Mouse (Mus musculus) G1E-ER4 (cell line): Measurements from ENCODE around the gene Cdca7l. TPM values are rescaled to one million over a fixed set of nuclear protein-coding genes. Genes with fewer than 3 reads are reported as not detected.

Experiments used
- GATA1 ChIP-seq: IDR thresholded peaks from one replicate; pipeline ENCODE4 v1.8.0; 2012; ENCODE audit warnings: low read length, inconsistent platforms
- polyA plus RNA-seq: library from polyadenylated mRNA; stranded (reverse); fragments of >175 nt; gene quantifications from 2 replicates; pipeline ENCODE4 v1.2.3, GENCODE M21; 2012

The Cdca7l gene
- polyA plus RNA-seq, 1 experiment = 5.9 TPM

DNA sequence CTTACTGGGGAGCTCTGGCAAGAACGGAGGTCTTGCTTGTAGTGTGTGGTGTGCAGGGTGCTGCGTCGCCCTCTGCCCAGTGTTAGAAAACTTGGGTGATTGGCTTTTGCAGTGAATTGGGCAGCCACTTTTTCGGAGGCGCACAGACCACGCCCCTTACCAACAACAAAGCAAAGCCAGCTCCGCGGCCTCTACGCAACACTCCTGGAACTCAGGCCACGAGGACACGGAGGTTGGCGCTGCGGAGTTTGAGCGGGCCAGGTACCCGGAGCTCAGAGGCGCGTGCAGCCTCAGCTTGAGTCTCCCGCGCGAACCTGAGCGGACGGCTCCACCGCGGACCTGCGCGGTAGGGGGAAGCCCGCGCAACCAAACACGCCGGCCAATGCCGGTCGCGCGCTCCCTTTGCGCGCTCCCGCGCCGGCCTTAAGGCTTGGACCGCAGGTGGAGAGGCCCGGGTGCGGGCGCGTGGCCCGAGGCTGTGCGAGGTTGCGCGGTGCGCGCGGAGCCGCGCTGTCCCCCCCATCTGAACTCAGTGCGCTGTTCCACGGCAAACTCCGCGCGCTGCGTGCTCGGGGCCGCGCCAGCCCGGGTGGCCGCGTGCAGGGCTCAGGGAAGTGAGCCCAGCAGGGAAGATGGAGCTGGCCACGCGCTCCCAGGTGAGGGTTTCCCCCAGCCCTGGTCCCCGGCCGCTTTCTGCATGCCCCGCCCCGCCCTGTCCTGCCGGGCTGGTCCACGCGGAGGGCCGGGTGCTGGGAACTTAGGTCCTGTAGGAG, 39.4 kb downstream of the Cdca7l start:
- TF ChIP-seq GATA1 = no peak

DNA sequence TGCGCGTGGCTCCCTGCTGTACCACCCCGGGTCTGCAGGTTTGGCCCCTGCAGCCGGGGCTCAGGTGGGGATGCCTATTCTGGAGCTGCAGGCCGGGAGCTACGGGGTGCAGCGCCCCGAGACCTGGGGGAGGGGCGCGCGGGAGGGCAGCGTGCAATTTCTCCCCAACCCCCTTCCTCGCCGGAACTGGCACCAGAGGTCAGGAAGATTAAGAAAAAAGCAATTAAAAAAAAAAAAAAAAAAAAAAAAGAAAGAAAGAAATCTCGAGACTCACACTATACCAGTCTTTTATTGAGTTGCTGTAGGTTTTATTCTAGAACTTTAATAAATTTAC, 40.0 kb downstream of the Cdca7l start:
- no peak for TF ChIP-seq GATA1

DNA sequence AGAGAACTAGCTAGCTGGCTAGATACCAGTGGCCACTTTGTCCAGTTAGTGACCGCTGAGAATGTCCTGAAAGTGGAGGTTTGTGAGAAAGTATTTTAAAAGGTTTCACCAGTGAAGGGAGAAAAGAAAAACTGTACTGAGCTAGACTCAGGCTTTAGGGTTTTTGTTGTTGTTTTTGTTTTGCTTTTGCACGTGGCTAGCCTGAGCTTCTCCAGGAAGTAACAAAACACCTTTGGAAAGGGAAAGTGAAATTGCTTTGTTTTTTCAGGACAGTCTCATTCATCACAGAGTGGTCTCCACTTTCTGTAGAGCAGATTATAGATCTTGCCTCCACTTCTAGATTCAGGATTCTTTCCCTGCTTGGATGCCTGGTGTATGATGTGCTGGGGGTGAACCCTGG, 40.8 kb downstream of the Cdca7l start:
- TF ChIP-seq GATA1 = no peak

DNA sequence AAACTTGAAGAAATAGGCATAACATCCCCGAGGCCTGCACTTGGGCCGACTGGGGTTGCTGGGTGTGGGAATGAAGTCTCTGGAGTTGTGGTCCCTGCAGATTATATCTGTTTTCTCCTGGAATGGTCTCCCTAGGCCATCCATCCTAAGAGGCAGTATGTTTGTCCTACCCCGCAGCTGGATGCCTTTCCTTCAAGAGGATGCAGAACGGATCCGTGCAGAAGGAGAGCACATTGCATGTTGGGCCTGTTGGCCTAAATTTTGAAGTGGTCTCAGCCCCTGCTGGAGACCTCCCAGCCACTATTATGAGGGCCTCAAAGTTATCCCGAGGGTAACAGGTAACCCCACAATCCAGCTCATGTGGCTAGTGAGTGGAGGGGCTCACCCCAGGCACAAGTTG, 44.5 kb downstream of the Cdca7l start:
- no peak for TF ChIP-seq GATA1

DNA sequence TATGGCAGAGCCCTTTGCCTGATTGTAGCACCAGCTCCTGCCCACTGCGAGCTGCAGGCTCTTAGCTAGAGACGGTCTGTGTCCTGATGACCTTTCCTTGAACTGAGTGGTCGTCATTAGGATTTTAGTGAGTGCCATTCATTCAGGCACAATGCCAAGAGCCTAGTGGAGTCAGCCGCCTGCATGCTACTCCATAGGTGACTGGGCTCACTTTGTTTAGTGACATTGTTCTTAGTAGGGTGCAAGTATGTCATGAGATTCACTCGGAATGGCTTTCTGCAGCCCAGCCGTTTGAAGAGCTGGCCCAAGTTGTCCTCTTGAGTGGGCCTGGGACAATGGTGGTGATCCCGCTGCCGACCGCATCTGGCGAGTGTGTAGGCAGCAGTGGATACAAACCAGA, 46.4 kb downstream of the Cdca7l start:
- TF ChIP-seq GATA1 = no peak

DNA sequence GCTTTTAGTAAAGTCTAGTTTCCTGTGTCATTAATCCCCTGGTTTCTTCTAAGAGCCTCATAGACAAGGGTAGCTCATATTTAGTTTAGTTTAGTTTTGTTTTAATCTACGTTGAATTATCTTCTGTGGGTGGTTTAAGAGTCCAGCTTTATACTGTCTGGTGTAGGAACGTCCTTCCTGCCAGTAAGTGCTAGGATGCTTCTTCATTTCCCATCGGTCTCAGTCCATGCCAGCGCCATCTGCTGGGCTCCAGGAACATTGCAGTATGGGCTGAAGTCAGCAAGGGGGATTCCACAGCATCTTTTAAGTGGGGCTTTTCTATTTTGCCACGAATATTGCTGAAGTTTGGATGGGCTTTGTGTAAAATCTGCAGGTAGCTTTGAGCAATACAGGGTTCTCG, 49.2 kb downstream of the Cdca7l start:
- no peak for TF ChIP-seq GATA1

DNA sequence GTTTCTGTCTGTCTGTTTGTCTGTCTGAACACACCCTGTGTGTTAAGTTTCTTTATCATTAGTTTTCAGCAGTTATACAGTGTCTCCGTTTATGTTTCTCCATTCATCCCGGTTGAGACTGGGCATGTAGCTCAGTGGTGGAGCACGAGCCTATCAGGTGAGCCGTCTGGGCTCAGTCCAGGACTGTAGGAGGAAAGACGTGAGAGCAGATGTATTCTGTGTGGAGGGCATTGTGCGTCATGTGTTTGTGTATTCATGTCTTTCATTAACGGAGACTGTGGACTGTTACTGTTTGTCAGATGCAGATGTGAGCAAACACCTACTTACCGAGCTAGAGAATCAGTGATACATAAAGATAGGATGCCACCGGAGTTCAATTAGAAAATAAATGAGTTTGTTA, 52.9 kb downstream of the Cdca7l start:
- no peak for TF ChIP-seq GATA1

DNA sequence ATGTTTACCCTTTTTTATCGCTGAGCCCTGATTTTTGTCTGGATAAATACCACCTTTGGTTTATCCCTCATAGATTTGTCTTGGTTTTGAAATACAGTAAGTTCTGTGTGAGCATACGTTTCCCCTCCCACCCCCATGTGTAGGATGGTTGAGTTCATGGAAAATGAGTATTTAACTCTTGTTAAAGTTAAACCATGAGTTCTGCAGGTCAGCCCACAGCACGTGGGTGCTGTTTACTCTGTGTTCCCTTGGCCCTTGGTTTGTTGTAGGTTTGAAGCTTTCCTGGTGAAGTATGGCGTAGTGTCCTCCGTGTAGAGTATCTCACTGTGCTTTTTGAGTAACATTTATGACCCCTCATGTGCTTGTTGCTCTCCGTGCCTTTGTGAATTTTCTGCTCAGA, 53.8 kb downstream of the Cdca7l start:
- no peak for TF ChIP-seq GATA1

DNA sequence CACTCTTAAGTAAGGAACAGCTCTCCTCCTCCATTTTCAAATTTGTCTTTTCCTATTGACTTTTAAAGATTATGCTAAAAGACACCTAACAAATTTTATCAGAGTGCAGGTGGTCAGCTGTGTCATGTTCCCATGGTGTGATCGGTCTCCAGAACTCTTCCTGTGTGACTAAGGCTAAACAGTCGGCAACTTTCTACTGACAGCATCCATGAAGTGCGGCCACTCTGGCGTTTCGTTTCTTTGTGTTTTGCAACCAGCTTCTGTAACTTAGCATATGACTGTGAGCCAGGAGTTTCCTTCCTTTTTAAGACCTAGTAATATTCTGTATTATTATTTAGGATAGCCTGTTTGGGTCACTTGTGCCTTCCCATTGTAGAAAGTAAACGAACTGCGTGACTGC, 56.8 kb downstream of the Cdca7l start:
- no peak for TF ChIP-seq GATA1

DNA sequence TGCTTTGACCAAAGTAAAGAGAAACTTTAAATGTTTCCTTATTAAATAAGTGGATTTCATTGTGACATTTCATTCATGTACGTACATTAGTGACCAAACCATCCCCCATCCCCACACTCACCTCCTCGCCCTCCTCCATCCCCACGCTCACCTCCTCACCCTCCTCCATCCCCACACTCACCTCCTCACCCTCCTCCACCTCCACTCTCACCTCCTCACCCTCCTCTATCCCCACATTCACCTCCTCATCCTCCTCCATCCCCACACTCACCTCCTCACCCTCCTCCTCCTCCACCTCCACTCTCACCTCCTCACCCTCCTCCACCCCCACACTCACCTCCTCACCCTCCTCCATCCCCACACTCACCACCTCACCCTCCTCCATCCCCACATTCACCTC, 57.2 kb downstream of the Cdca7l start:
- TF ChIP-seq GATA1 = no peak

DNA sequence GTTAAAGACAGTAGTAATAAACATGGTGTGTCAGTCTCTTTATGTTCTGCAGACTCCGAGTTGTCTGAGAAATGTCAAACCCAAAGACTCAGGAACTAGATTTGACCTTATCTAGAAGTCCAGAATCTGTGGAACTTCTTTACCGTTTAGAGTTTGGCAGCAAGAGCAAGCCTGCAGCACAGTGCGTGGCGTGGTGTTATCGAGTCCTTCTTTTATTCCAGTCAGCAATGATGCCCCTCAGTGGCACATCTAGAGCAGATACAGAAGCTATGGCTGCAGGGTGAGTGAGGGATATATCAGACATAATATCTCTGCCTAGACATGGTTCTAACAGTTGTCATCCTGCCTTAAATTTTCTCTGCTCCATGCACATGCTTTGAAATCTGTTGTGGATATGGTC, 58.6 kb downstream of the Cdca7l start:
- TF ChIP-seq GATA1 = no peak

DNA sequence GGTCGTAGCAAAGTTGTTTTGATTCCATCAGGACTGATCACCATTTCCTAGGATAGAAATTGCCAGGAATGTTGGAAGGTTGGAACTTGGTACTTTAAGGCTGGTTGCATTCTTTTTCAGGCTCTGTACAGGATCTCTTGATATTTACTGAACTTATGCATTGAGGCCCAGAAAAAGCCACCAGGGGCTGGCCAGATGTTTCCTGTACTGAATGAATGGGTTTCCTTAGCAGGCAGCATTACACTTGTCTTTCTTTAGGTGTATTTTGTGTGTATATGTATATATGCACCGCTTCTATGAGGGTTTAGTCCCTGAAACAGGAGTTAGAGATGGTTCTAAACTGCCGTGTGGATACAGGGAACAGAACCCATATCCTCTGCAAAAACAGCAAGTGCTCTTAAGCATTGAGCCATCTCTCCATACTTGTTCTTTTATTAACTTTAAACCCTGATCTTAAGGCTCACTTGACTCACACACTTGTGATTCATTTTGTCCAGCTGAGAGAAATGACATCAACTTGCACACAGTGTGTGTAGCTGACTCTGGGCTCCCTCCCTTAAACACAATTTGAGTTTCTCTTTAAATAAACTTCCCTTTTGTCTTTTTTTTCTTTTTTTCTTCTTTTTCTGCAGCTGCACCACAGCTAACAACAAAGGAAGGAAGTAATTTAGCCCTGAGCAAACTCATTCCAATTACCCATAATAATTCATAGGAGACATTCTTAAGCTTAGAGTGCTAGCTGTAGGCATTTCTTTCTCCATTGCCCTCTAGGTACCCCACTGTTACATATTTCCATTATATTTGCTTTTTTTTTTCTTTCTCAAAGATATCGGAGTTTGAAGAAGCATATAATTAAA, 63.8 kb downstream of the Cdca7l start:
- TF ChIP-seq GATA1 = no peak

DNA sequence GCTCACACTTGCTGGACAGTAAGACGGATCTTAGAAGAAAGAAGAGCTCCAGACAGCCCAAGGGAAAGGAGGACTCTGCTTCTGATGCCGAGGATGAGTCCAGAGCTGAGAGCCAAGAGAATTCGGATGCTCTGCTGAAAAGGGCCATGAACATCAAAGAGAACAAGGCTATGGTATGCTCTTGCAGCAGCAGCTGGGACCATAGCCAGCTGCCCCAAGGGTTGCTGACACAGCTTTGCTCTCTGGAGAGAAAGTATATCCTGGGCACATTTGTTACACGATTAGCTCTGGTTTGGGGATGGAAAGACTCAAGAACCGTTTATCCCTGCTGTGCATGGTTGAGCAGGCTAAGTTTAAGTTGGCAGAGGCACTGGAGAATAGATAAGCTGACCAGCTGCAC, 68.2 kb downstream of the Cdca7l start:
- no peak for TF ChIP-seq GATA1

DNA sequence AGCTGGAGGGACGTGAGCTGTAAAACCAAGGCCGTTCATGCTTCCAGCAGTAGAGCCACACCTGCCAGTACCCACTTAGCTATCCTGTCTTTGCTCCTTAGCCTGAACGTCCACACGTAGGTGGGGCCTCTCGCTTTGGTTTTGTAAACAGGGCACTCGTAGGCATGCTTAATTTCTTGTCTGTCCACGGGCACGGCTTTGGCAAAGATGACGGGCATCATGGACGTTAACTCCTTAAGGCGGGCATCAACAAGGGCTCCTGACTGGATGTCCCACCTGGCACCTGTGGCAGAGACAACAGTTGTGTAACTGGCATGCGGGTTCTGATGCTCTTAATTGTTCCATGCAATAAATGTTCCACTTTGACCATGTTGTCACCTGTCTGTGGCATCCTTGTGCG, 74.3 kb downstream of the Cdca7l start:
- no peak for TF ChIP-seq GATA1

DNA sequence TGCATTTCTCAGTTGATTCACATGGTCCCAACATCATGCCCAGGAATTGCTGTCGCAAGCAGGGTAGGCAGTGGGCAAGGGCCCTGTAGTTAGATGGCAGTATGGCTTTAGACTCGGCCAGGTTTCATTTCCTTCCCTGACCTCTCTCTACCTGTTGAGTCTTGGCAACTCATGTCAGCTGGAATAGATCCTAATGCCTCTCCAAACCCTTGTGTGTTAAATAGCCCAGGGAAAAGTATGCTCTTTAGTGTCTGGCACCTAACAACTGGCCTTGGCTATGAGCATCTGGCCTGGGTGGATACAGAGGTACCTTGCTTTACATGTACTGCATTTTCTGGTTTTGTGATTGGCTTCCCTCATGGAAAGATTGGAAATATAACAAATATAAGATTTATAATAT, 80.5 kb downstream of the Cdca7l start:
- no peak for TF ChIP-seq GATA1

DNA sequence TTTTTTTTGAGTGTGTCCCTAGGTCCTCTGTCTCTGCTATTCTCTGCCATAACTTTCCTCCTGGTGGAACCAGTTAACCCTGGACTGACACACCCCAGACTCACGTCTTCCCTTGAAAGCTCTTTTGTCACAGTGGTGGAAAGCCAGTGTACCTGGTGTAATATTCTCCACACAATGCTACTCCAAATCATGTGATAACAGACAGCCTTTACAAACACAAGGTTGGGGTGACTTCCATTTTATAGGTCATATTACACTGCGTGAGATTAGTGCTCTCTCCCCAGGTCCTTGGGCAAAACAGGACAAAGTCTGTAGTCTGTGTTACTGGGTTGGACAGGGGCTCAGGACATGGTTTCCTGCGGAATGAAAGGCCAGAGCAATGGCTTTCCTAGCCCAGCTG, 83.3 kb downstream of the Cdca7l start:
- TF ChIP-seq GATA1 = no peak

DNA sequence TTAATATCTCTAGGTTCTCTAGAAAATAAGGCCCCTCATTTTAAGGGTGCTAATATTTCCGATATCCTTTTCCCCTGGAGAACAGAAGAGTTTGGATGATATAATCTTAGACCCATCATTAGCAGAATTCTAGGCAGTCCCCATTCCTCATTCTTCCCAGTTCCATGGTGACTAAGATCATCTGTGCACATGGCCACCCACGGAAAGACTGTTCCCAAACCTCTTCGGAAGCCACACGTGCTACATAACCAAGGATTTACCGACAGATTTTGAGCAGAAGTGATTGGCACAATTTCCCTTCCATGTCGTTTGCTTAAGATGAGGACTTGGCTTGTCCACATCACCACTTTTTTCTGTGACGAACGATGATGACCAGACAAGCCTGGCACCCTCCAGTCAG, 99.6 kb downstream of the Cdca7l start:
- TF ChIP-seq GATA1 = no peak
